Mouse (Mus musculus) ES-Bruce4 (cell line): ENCODE results near the gene Itsn1. TPM values are rescaled to one million over a fixed set of nuclear protein-coding genes. Genes with fewer than 3 reads are reported as not detected.
A peak's percentile ranks its signal among the peaks of the same experiment; 100 is the strongest.

Experiments
- H3K27ac ChIP-seq: 2 replicates; pipeline ENCODE4 v1.5.1; 2012; ENCODE audit warnings: low read length, inconsistent platforms; ENCODE audit not compliant: insufficient read depth
- H3K27me3 ChIP-seq: 2 replicates; pipeline ENCODE4 v1.6.1; 2012; ENCODE audit warnings: mild to moderate bottlenecking, low read length, inconsistent platforms; ENCODE audit not compliant: control insufficient read depth, poor library complexity, insufficient read depth, severe bottlenecking
- H3K36me3 ChIP-seq: 2 replicates; pipeline ENCODE4 v1.6.1; 2012; ENCODE audit warnings: inconsistent platforms, mild to moderate bottlenecking, low read length, moderate library complexity; ENCODE audit not compliant: control insufficient read depth, poor library complexity, insufficient read depth, severe bottlenecking
- H3K4me1 ChIP-seq: one replicate; pipeline ENCODE4 v1.8.1; 2011; ENCODE audit warnings: low read length; ENCODE audit not compliant: control insufficient read depth, insufficient read depth
- H3K4me3 ChIP-seq: 2 replicates; pipeline ENCODE4 v1.5.1; 2011; ENCODE audit warnings: low read depth, mild to moderate bottlenecking, low read length
- H3K9ac ChIP-seq: 2 replicates; pipeline ENCODE4 v1.6.1; 2012; ENCODE audit warnings: low read depth, mild to moderate bottlenecking, inconsistent platforms; ENCODE audit not compliant: poor library complexity, severe bottlenecking
- H3K9me3 ChIP-seq: replicated peaks from 2 replicates; pipeline ENCODE4 v1.6.1; 2012; ENCODE audit warnings: mild to moderate bottlenecking, low read length, inconsistent platforms; ENCODE audit not compliant: control insufficient read depth, poor library complexity, insufficient read depth, severe bottlenecking
- CTCF ChIP-seq: IDR thresholded peaks from one replicate; pipeline ENCODE4 v1.8.1; 2011; ENCODE audit warnings: low read depth, low read length
- EP300 ChIP-seq: IDR thresholded peaks from 2 replicates; pipeline ENCODE4 v1.6.1; 2011; ENCODE audit warnings: low read depth, low read length; ENCODE audit not compliant: insufficient read depth
- POLR2A ChIP-seq: IDR thresholded peaks from one replicate; pipeline ENCODE4 v1.8.1; 2011; ENCODE audit warnings: low read length; ENCODE audit not compliant: insufficient read depth
- polyA plus RNA-seq: library from polyadenylated mRNA; stranded (reverse); fragments of >200 nt; gene quantifications from 2 replicates; pipeline ENCODE4 v1.2.4, GENCODE M21; 2011; ENCODE audit warnings: low read depth; ENCODE audit not compliant: missing spikeins, insufficient read depth, insufficient read length

The Itsn1 gene
- polyA plus RNA-seq, 1 experiment: 85.7 TPM

GRCm38 (mm10) chr16:91885389-91886122 is 156.5 kb downstream of the Itsn1 start:
- H3K4me3 ChIP-seq: peak overlapping the region; percentile 62
- peak overlapping the region; percentile 37 for H3K9ac ChIP-seq
- no peaks in the 10 kb centered on the region for H3K27me3 ChIP-seq
- TF ChIP-seq CTCF: peak; percentile 59
- TF ChIP-seq POLR2A: no peak
- TF ChIP-seq EP300: no peak
- H3K27ac ChIP-seq: peak overlapping the region; percentile 32
- H3K9me3 ChIP-seq: no peaks in the 10 kb centered on the region
- no peaks in the 10 kb centered on the region for H3K4me1 ChIP-seq
- H3K36me3 ChIP-seq: no peaks in the 10 kb centered on the region

GRCm38 (mm10) chr16:91888368-91888767 is 159.3 kb downstream of the Itsn1 start:
- TF ChIP-seq CTCF: no peak
- no peaks in the 10 kb centered on the region for H3K27me3 ChIP-seq

GRCm38 (mm10) chr16:91889831-91890230 is 160.8 kb downstream of the Itsn1 start:
- no peak for TF ChIP-seq EP300
- no peak for TF ChIP-seq POLR2A
- no peak for TF ChIP-seq CTCF
- Histone ChIP-seq H3K4me1 (no peaks in the 10 kb centered on the region), H3K27me3 (no peaks in the 10 kb centered on the region), H3K36me3 (no peaks in the 10 kb centered on the region), H3K9ac (no peak overlapping the region), H3K9me3 (no peaks in the 10 kb centered on the region), H3K27ac (no peak overlapping the region), H3K4me3 (no peak overlapping the region)

More at GRCm38 (mm10) chr16:91888368-91888767, 159.3 kb downstream of the Itsn1 start:
- no peak overlapping the region for H3K27ac ChIP-seq
- no peaks in the 10 kb centered on the region for H3K4me1 ChIP-seq
- no peak overlapping the region for H3K4me3 ChIP-seq
- no peak overlapping the region for H3K9ac ChIP-seq
- no peaks in the 10 kb centered on the region for H3K36me3 ChIP-seq
- no peaks in the 10 kb centered on the region for H3K9me3 ChIP-seq

- TF ChIP-seq POLR2A (no peak), CTCF (no peak), EP300 (no peak)
- Histone ChIP-seq H3K9ac (no peak overlapping the region), H3K27me3 (no peaks in the 10 kb centered on the region), H3K36me3 (no peaks in the 10 kb centered on the region), H3K27ac (no peak overlapping the region), H3K4me1 (no peaks in the 10 kb centered on the region), H3K9me3 (no peaks in the 10 kb centered on the region), H3K4me3 (peak overlapping the region; percentile 31)
Measured at GRCm38 (mm10) chr16:91891218-91891617, 162.1 kb downstream of the Itsn1 start.

- TF ChIP-seq POLR2A (no peak), CTCF (no peak), EP300 (no peak)
- no peaks in the 10 kb centered on the region for H3K27me3 ChIP-seq
- no peaks in the 10 kb centered on the region for H3K4me1 ChIP-seq
- H3K4me3 ChIP-seq: no peak overlapping the region
- no peaks in the 10 kb centered on the region for H3K9me3 ChIP-seq
- no peak overlapping the region for H3K27ac ChIP-seq
- H3K9ac ChIP-seq: no peak overlapping the region
- no peaks in the 10 kb centered on the region for H3K36me3 ChIP-seq
Measured at GRCm38 (mm10) chr16:91896426-91896830, 167.3 kb downstream of the Itsn1 start.
